Mouse (Mus musculus): ENCODE measurements at regions not wholly inside any gene's neighbourhood (a gene's known extent, or its start where the extent isn't known, plus 50 kb on each side); places are given as distances from the start of the nearest gene placed in this dataset.

DNA sequence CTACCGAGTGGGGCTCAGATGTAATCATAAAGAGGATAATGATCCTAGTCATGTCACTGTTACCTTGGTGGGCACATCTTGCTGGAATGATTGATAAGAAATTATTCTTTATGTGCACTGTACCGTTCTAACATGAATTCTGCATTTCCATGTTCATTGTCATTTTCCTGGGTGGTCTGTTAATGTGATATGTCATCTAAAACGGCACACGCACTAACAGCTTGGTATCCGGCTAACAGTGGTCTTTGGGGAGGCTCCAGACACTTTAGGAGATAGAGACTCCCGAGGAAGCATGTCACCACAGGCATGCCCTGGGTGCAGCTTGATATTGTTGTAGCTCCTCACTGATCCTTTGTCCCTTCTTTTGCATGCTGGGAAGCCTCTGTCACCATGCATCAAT is 1096.1 kb downstream of the Car8 start:
- DNase-seq (ENCODE audit: low spot score): no peak

DNA sequence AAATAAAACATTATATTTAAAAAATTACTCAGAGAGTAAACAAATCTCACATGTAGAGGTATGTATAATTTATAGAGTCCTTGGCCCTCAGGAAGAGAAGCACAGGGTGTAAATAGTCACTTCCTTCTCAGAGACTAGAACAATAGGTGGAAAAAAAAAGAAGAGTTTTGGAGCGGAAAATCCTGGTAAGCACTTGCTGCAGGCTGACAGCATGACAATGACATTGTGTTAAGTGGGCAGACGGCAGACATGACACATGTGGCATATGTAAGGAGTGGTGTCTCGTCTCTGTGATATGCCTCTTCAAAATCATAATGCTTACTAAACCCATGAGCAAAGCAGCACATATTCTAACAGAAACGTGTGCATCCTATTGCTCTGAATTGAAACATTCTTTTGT is 1126.7 kb downstream of the Car8 start:
- no peak for DNase-seq (ENCODE audit: low spot score)

DNA sequence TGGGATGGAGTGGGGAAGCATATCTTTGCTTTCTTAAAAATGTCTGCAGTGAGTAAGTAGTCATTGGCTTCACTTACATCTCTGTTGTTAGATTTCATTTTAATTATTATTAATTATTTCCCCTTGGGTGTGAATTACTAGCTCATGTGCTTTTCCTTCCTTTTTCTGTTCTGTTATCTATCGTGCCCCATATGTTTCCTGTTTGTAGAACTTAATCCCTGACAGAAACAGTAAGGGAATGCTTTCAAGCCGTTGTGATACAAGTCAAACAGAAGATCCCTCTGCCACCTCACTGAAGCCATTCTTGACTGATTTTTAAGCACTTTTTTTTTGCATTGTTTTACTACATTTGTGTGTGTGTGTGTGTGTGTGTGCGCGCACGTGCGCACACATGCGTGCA is 1145.9 kb downstream of the Car8 start:
- no peak for DNase-seq (ENCODE audit: low spot score)

DNA sequence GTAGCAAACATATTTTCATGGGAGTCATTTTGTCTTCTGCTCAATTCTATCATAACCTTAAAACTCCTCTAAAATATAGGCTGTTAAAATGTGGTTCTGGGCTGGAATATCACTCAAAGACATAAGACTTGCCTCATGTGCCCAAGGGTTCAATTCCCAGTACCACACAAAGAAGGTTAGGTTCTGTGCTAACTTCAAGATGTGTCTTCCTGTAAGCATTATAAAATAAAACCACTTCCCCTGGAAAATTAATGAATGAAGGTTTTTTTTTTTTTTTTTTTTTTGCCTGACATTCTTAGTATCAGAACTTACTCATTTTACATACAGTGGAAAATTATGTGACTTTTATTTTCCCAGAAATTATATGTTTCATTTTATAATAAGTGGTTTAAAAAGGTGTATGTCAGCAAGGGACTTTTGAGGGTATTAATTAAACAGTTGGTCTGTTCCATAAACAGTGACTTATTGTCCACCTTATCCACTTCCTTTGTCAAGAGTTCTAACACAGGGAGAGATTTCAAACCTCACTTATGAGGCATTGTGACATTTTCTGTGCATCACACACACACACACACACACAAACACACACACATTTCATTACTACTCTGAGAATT is 1147.5 kb downstream of the Car8 start:
- DNase-seq (ENCODE audit: low spot score): no peak
